Mouse (Mus musculus) embryonic fibroblast, embryonic 13.5 days (primary cell): ENCODE data around the gene Cyp8b1.

Source experiments
- CTCF ChIP-seq: IDR thresholded peaks from 2 replicates; pipeline ENCODE4 v1.5.1; 2011; ENCODE audit warnings: mild to moderate bottlenecking, control low read depth, low read length, moderate library complexity, borderline replicate concordance; ENCODE audit not compliant: insufficient read depth
- POLR2A ChIP-seq: IDR thresholded peaks from 2 replicates; pipeline ENCODE4 v1.6.1; 2011; ENCODE audit warnings: low read depth, mild to moderate bottlenecking, control low read depth, low read length, moderate library complexity

DNA sequence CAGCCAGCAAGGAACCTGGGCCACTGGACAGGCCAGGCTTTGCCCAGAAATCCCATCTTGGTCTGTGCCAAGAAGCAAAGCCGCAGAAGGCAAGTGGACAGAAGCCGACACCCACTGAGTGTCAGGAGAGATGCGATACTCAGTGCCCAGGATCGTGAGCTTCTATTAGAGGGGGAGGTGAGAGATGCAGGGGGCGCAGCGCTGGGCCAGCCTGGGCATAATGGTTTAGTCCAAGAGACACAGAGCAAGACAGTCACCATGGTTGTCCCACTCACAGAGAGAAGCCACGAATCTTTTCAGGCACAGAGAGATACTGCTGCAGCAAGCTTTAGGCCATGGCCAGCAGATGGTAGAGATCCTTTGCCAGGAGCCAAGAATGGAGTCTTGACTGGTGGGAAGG, 48.8 kb upstream of the Cyp8b1 start:
- no peak for TF ChIP-seq POLR2A
- no peak for TF ChIP-seq CTCF
